8 mouse cellular contexts compared by ENCODE assay signal in genomic region chr5:121834991-121835747, GRCm38 (mm10). TPM values are rescaled to one million over a fixed set of nuclear protein-coding genes. Genes with fewer than 3 reads are reported as not detected.
DNase-seq lines count a peak whose midpoint lies in the region; ATAC-seq and TF ChIP-seq lines count a peak whose summit lies in the region.

No protein-coding gene starts in this region.

- DNase-seq in lung, adult 2 months, result no peak
- DNase-seq in lung, postnatal 14 days, result no peak
- DNase-seq in embryonic facial prominence, embryonic 14.5 days (ENCODE audit: low spot score), result no peak
- DNase-seq in kidney, postnatal 36 days, result peak; percentile 55 to 65
- no peak for DNase-seq in midbrain, postnatal 0 days (ENCODE audit: low spot score)
- no peak for DNase-seq in cerebellum, adult 8-10 months
- DNase-seq in spleen, adult 12 weeks (ENCODE audit: low spot score), result no peak
- DNase-seq in urinary bladder, postnatal 36 days (ENCODE audit: low spot score in 2 of 2), result no peak

- peak overlapping the region; percentile 67 for H3K4me3 ChIP-seq in lung, adult 2 months (replicated peaks; ENCODE audit: extremely low read depth, low read depth, low read length)
- peak overlapping the region; percentile 81 for H3K4me3 ChIP-seq in embryonic facial prominence, embryonic 14.5 days (ENCODE audit: low read depth, low read length)
- H3K4me3 ChIP-seq in midbrain, postnatal 0 days (ENCODE audit: low read depth, low read length), result peak overlapping the region; percentile 76

- H3K4me1 ChIP-seq in lung, adult 2 months (ENCODE audit: control insufficient read depth, insufficient read depth, low read length), result peaks cover 33% of the 10 kb centered on the region
- H3K4me1 ChIP-seq in embryonic facial prominence, embryonic 14.5 days (ENCODE audit: control insufficient read depth, insufficient read depth, low read length), result peaks cover 37% of the 10 kb centered on the region
- peaks cover 14% of the 10 kb centered on the region for H3K4me1 ChIP-seq in midbrain, postnatal 0 days (ENCODE audit: insufficient read depth, low read length)

- H3K27ac ChIP-seq in embryonic facial prominence, embryonic 14.5 days (replicated peaks; ENCODE audit: low read depth, low read length), result no peak overlapping the region
- no peak overlapping the region for H3K27ac ChIP-seq in midbrain, postnatal 0 days (ENCODE audit: low read depth, low read length)

- no peaks in the 10 kb centered on the region for H3K9me3 ChIP-seq in embryonic facial prominence, embryonic 14.5 days (ENCODE audit: control insufficient read depth, low read length)
- no peaks in the 10 kb centered on the region for H3K9me3 ChIP-seq in midbrain, postnatal 0 days (ENCODE audit: low read length)

- no peak for ATAC-seq in embryonic facial prominence, embryonic 14.5 days (ENCODE audit: low read depth)
- no peak for ATAC-seq in midbrain, postnatal 0 days (ENCODE audit: low FRiP score)

- H3K4me2 ChIP-seq in embryonic facial prominence, embryonic 14.5 days (ENCODE audit: low read depth, low read length), result peak overlapping the region; percentile 91
- H3K4me2 ChIP-seq in midbrain, postnatal 0 days (ENCODE audit: low read depth, low read length, poor library complexity, severe bottlenecking), result peak overlapping the region; percentile 94

- TF ChIP-seq POLR2A in lung, adult 2 months (IDR thresholded peaks at IDR 0.05; ENCODE audit: borderline replicate concordance, extremely low read depth, low read depth, low read length), result peak; percentile 24; the same call in 1 of the 2 replicates

- TF ChIP-seq CTCF in lung, adult 2 months (IDR thresholded peaks at IDR 0.05; ENCODE audit: insufficient read depth, low read length), result no peak
- no peak for TF ChIP-seq CTCF in midbrain, postnatal 0 days (IDR thresholded peaks at IDR 0.05)

- no peaks in the 10 kb centered on the region for H3K36me3 ChIP-seq in embryonic facial prominence, embryonic 14.5 days (ENCODE audit: control insufficient read depth, insufficient read depth, low read length)
- no peaks in the 10 kb centered on the region for H3K36me3 ChIP-seq in midbrain, postnatal 0 days (ENCODE audit: insufficient read depth, low read length)

- WGBS in lung, adult 2 months, result 14% methylated on average over 12 of the region's 12 CpGs
- WGBS in embryonic facial prominence, embryonic 14.5 days, result 42% methylated on average over 12 of the region's 12 CpGs
- WGBS in midbrain, postnatal 0 days, result 52% methylated on average over 12 of the region's 12 CpGs

- H3K27me3 ChIP-seq in embryonic facial prominence, embryonic 14.5 days (replicated peaks; ENCODE audit: control insufficient read depth, insufficient read depth, low read length), result 0 out of 2 replicates have a peak, but pooled peaks cover 7% of the 10 kb centered on the region
- peaks cover 18% of the 10 kb centered on the region for H3K27me3 ChIP-seq in midbrain, postnatal 0 days (ENCODE audit: insufficient read depth, low read length)

- H3K9ac ChIP-seq in embryonic facial prominence, embryonic 14.5 days (ENCODE audit: low read depth, low read length), result peak overlapping the region; percentile 79
- peak overlapping the region; percentile 69 for H3K9ac ChIP-seq in midbrain, postnatal 0 days (replicated peaks; ENCODE audit: low read length, poor library complexity, severe bottlenecking)

RNA-seq across cellular contexts. Expression of gene Sh2b3, which starts 2.3 kb away (rescaled TPM):
- 58.8 and 106 TPM in 2 replicates for polyA plus RNA-seq in lung, adult 2 months (2012; rRNA removed)
- polyA plus RNA-seq in embryonic facial prominence, embryonic 14.5 days (2014; fragmentation: Nextera tagmentation; extraction: Ambion mirVana), result 17.8 and 18.3 TPM in 2 replicates
- total RNA-seq in midbrain, postnatal 0 days (2014; rRNA removed), result 21.5 and 23.8 TPM in 2 replicates
- 5.9 and 6.4 TPM in 2 replicates for polyA plus RNA-seq in midbrain, postnatal 0 days (2015; fragmentation: Nextera tagmentation; extraction: Ambion mirVana)

RNA-seq across cellular contexts. Expression of gene Pheta1, which starts 13.6 kb away (rescaled TPM):
- polyA plus RNA-seq in lung, adult 2 months (2012; rRNA removed), result 20.4 and 25.3 TPM in 2 replicates
- 18.8 and 20.3 TPM in 2 replicates for polyA plus RNA-seq in embryonic facial prominence, embryonic 14.5 days (2014; fragmentation: Nextera tagmentation; extraction: Ambion mirVana)
- total RNA-seq in midbrain, postnatal 0 days (2014; rRNA removed), result 46.1 and 49.7 TPM in 2 replicates
- 29.8 and 33.1 TPM in 2 replicates for polyA plus RNA-seq in midbrain, postnatal 0 days (2015; fragmentation: Nextera tagmentation; extraction: Ambion mirVana)

Comparison
In these comparisons a context has a peak if more than half of its experiments do, and no peak if none do; other contexts are left out.
1. DNase-seq: peak in kidney, postnatal 36 days (2 of 2); none in lung, adult 2 months (single experiment), lung, postnatal 14 days (single experiment), embryonic facial prominence, embryonic 14.5 days (single experiment), midbrain, postnatal 0 days (single experiment), cerebellum, adult 8-10 months (single experiment), spleen, adult 12 weeks (single experiment) and urinary bladder, postnatal 36 days (0 of 2).
2. Peak in every context shown above with its lines, with median percentiles within 50 percentile points of each other: H3K4me3 ChIP-seq.